Comparison of ENCODE assay signal across 12 mouse cellular contexts in the genomic region with DNA sequence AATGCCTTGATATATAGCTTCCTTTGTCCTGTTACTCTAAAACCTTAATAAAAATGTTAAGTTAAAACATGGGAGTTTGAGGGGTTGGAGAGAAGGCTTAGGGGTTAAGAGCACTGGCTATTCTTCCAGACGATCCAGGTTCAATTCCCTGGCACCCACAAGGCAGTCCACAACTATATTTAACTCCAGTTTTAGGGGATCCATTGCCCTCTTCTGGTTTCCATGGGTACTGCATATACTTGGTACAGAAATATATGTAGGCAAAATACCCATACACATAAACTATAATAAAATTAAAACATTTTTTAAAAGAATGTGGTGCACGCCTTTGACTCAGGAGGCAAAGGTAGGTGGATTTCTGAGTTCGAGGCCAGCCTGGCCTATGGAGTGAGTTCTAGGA. TPM values are rescaled to one million over a fixed set of nuclear protein-coding genes. Genes with fewer than 3 reads are reported as not detected.
DNase-seq lines count a peak whose midpoint lies in the region; ATAC-seq and TF ChIP-seq lines count a peak whose summit lies in the region.
"Had no signal": no experiment of that assay in that cellular context is flagged by ENCODE, and none has a peak within 500 bp of the region (broad histone marks: within the 10 kb centered on the region; RNA-seq: fewer than 3 reads in every experiment).

No protein-coding gene starts in this region.

- H3K4me1 ChIP-seq in forebrain, postnatal 0 days (ENCODE audit: insufficient read depth): no peaks in the 10 kb centered on the region
- peaks cover 10% of the 10 kb centered on the region for H3K4me1 ChIP-seq in forebrain, embryonic 15.5 days
- H3K4me1 ChIP-seq in liver, postnatal 0 days (ENCODE audit: insufficient read depth): no peaks in the 10 kb centered on the region
- no peaks in the 10 kb centered on the region for H3K4me1 ChIP-seq in liver, embryonic 11.5 days (replicated peaks; ENCODE audit: control insufficient read depth, insufficient read depth, low read length)
- no peaks in the 10 kb centered on the region for H3K4me1 ChIP-seq in MEL (ENCODE audit: control insufficient read depth in 1 of 2, insufficient read depth in 2 of 2, low read length in 2 of 2)
- H3K4me1 ChIP-seq: heart, embryonic 13.5 days had no signal

- no peak for DNase-seq in forebrain, postnatal 0 days
- no peak for DNase-seq in liver, postnatal 0 days
- no peak for DNase-seq in liver, embryonic 11.5 days (ENCODE audit: low spot score)
- peak; percentile 54 for DNase-seq in MEL (ENCODE audit: low read depth, low spot score)
- DNase-seq in lung, postnatal 36 days: peak; percentile 63
- DNase-seq in urinary bladder, postnatal 4 days (ENCODE audit: low spot score in 2 of 2): no peak
- no peak for DNase-seq in Muller cell, postnatal 12 days (ENCODE audit: inconsistent ontology term)
- DNase-seq: embryo, embryonic 11 days had no signal

- no peak for ATAC-seq in forebrain, postnatal 0 days
- ATAC-seq in forebrain, embryonic 15.5 days (replicated peaks): no peak
- ATAC-seq in liver, postnatal 0 days: no peak
- no peak for ATAC-seq in liver, embryonic 11.5 days (replicated peaks; ENCODE audit: low FRiP score)

- H3K9me3 ChIP-seq in forebrain, postnatal 0 days (ENCODE audit: low read length): no peaks in the 10 kb centered on the region
- H3K9me3 ChIP-seq in forebrain, embryonic 15.5 days: no peaks in the 10 kb centered on the region
- H3K9me3 ChIP-seq in liver, postnatal 0 days (ENCODE audit: low read length): no peaks in the 10 kb centered on the region
- H3K9me3 ChIP-seq in liver, embryonic 11.5 days (ENCODE audit: control insufficient read depth, low read length): no peaks in the 10 kb centered on the region
- H3K9me3 ChIP-seq in MEL (replicated peaks; ENCODE audit: insufficient read depth, low read length): no peaks in the 10 kb centered on the region
- H3K9me3 ChIP-seq: forebrain, embryonic 12.5 days; heart, embryonic 13.5 days; neural tube, embryonic 15.5 days had no signal

- H3K36me3 ChIP-seq in forebrain, postnatal 0 days (ENCODE audit: insufficient read depth): no peaks in the 10 kb centered on the region
- no peaks in the 10 kb centered on the region for H3K36me3 ChIP-seq in forebrain, embryonic 15.5 days
- no peaks in the 10 kb centered on the region for H3K36me3 ChIP-seq in liver, postnatal 0 days (replicated peaks; ENCODE audit: insufficient read depth, low read length)
- H3K36me3 ChIP-seq in liver, embryonic 11.5 days (ENCODE audit: control insufficient read depth, insufficient read depth, low read length): no peaks in the 10 kb centered on the region
- H3K36me3 ChIP-seq in MEL (ENCODE audit: control insufficient read depth in 1 of 2, insufficient read depth in 2 of 2, low read length in 2 of 2): no peaks in the 10 kb centered on the region
- H3K36me3 ChIP-seq: forebrain, embryonic 12.5 days; heart, embryonic 13.5 days; neural tube, embryonic 15.5 days had no signal

- no peaks in the 10 kb centered on the region for H3K79me2 ChIP-seq in MEL (ENCODE audit: control insufficient read depth, insufficient read depth, low read length, poor library complexity)

- no peaks in the 10 kb centered on the region for H3K27me3 ChIP-seq in forebrain, postnatal 0 days (ENCODE audit: insufficient read depth, low read length)
- H3K27me3 ChIP-seq in forebrain, embryonic 15.5 days: no peaks in the 10 kb centered on the region
- no peaks in the 10 kb centered on the region for H3K27me3 ChIP-seq in liver, postnatal 0 days (ENCODE audit: insufficient read depth, low read length)
- H3K27me3 ChIP-seq in liver, embryonic 11.5 days (replicated peaks; ENCODE audit: control insufficient read depth, insufficient read depth, low read length): no peaks in the 10 kb centered on the region
- H3K27me3 ChIP-seq in MEL (ENCODE audit: control insufficient read depth in 1 of 2, insufficient read depth in 2 of 2, low read length in 2 of 2): no peaks in the 10 kb centered on the region
- H3K27me3 ChIP-seq: forebrain, embryonic 12.5 days; heart, embryonic 13.5 days; neural tube, embryonic 15.5 days had no signal

- peak; percentile 67 for TF ChIP-seq RAD21 in MEL (IDR thresholded peaks at IDR 0.05; ENCODE audit: low read depth, low read length)

- H3K4me3 ChIP-seq in forebrain, postnatal 0 days (ENCODE audit: low read depth, low read length): no peak overlapping the region
- no peak overlapping the region for H3K4me3 ChIP-seq in forebrain, embryonic 15.5 days
- no peak overlapping the region for H3K4me3 ChIP-seq in liver, postnatal 0 days (ENCODE audit: low read depth, low read length)
- H3K4me3 ChIP-seq in liver, embryonic 11.5 days (ENCODE audit: low read depth, low read length): no peak overlapping the region
- H3K4me3 ChIP-seq in MEL (ENCODE audit: control insufficient read depth in 1 of 2, insufficient read depth in 1 of 2, low read depth in 2 of 2, low read length in 2 of 2): no peak overlapping the region
- H3K4me3 ChIP-seq: forebrain, embryonic 12.5 days; heart, embryonic 13.5 days; neural tube, embryonic 15.5 days had no signal

- 89% methylated on average over 3 of the region's 3 CpGs for WGBS in forebrain, postnatal 0 days
- WGBS in forebrain, embryonic 15.5 days: 88% methylated on average over 3 of the region's 3 CpGs
- 68% methylated on average over 3 of the region's 3 CpGs for WGBS in liver, postnatal 0 days (ENCODE audit: insufficient replicate concordance)
- 71% methylated on average over 3 of the region's 3 CpGs for WGBS in liver, embryonic 11.5 days

- no peak overlapping the region for H3K27ac ChIP-seq in forebrain, postnatal 0 days (ENCODE audit: low read depth, low read length)
- H3K27ac ChIP-seq in forebrain, embryonic 15.5 days (replicated peaks): no peak overlapping the region
- no peak overlapping the region for H3K27ac ChIP-seq in liver, postnatal 0 days (ENCODE audit: low read depth)
- no peak overlapping the region for H3K27ac ChIP-seq in liver, embryonic 11.5 days (ENCODE audit: low read depth, low read length)
- H3K27ac ChIP-seq in MEL (ENCODE audit: control insufficient read depth, low read depth, low read length): no peak overlapping the region
- H3K27ac ChIP-seq: forebrain, embryonic 12.5 days; heart, embryonic 13.5 days; neural tube, embryonic 15.5 days had no signal

- TF ChIP-seq CTCF in forebrain, postnatal 0 days (IDR thresholded peaks at IDR 0.05; ENCODE audit: low read depth): 0 out of 2 replicates have a peak, but pooled peaks have one; percentile 6
- TF ChIP-seq CTCF in liver, postnatal 0 days (IDR thresholded peaks at IDR 0.05; ENCODE audit: low read depth): peak; percentile 50
- TF ChIP-seq CTCF in MEL (IDR thresholded peaks at IDR 0.05 in 2 of 3, conservative IDR thresholded peaks at IDR 0.05 in 1 of 3; ENCODE audit: control insufficient read depth in 1 of 3, insufficient read depth in 1 of 3, low read depth in 2 of 3, low read length in 3 of 3, poor library complexity in 1 of 3, severe bottlenecking in 1 of 3): peak; percentile 3 to 54 (median 18); a peak in 2 of 6 replicates

- no peak overlapping the region for H3K4me2 ChIP-seq in forebrain, postnatal 0 days (ENCODE audit: low read depth)
- no peak overlapping the region for H3K4me2 ChIP-seq in forebrain, embryonic 15.5 days (replicated peaks)
- H3K4me2 ChIP-seq in liver, postnatal 0 days (ENCODE audit: low read depth, low read length): no peak overlapping the region
- no peak overlapping the region for H3K4me2 ChIP-seq in liver, embryonic 11.5 days
- H3K4me2 ChIP-seq: forebrain, embryonic 12.5 days; heart, embryonic 13.5 days; neural tube, embryonic 15.5 days had no signal

- TF ChIP-seq POLR2A in MEL (IDR thresholded peaks at IDR 0.05; ENCODE audit: control insufficient read depth in 1 of 2, insufficient read depth in 1 of 2, low read depth in 1 of 2, low read length in 2 of 2, poor library complexity in 1 of 2): no peak

- TF ChIP-seq EP300 in liver, postnatal 0 days (IDR thresholded peaks at IDR 0.05; ENCODE audit: low read depth): no peak
- no peak for TF ChIP-seq EP300 in MEL (IDR thresholded peaks at IDR 0.05; ENCODE audit: low read depth in 1 of 2, low read length in 2 of 2)

- H3K9ac ChIP-seq in forebrain, postnatal 0 days: no peak overlapping the region
- H3K9ac ChIP-seq in forebrain, embryonic 15.5 days (replicated peaks): no peak overlapping the region
- H3K9ac ChIP-seq in liver, postnatal 0 days (replicated peaks): no peak overlapping the region
- no peak overlapping the region for H3K9ac ChIP-seq in liver, embryonic 11.5 days (ENCODE audit: low read depth, low read length)
- H3K9ac ChIP-seq in MEL (ENCODE audit: control insufficient read depth, low read depth, low read length, poor library complexity, severe bottlenecking): no peak overlapping the region
- H3K9ac ChIP-seq: forebrain, embryonic 12.5 days; heart, embryonic 13.5 days; neural tube, embryonic 15.5 days had no signal

RNA-seq across cellular contexts. Expression of a gene that starts 44.9 kb away (rescaled TPM):
- 106 and 126 TPM in 2 replicates for total RNA-seq in forebrain, postnatal 0 days (2014; rRNA removed)
- polyA plus RNA-seq in forebrain, postnatal 0 days (2015; fragmentation: Nextera tagmentation; extraction: Ambion mirVana): 13.7 and 26.0 TPM in 2 replicates
- 53.8 and 55.5 TPM in 2 replicates for polyA plus RNA-seq in forebrain, embryonic 15.5 days (2015; fragmentation: Nextera tagmentation; extraction: Ambion mirVana)
- polyA plus RNA-seq in liver, postnatal 0 days (2015; fragmentation: Nextera tagmentation; extraction: Ambion mirVana): 19.5 and 21.2 TPM in 2 replicates
- 75.9 and 78.1 TPM in 2 replicates for polyA plus RNA-seq in liver, embryonic 11.5 days (2014; fragmentation: Nextera tagmentation; extraction: Ambion mirVana)
- total RNA-seq in MEL (2012; rRNA removed): 94.3 and 116 TPM in 2 replicates
- polyA plus RNA-seq in MEL (2012; ENCODE audit: insufficient read depth in 1 of 2, insufficient read length in 2 of 2, low read depth in 1 of 2, low replicate concordance in 2 of 2, missing spikeins in 1 of 2): 100 to 1,000 TPM; 133 to 134 TPM

RNA-seq across cellular contexts. Expression of a gene that starts 45.5 kb away (rescaled TPM):
- 2.3 and 3.1 TPM in 2 replicates for total RNA-seq in forebrain, postnatal 0 days (2014; rRNA removed)
- 10.8 and 11.8 TPM in 2 replicates for polyA plus RNA-seq in forebrain, postnatal 0 days (2015; fragmentation: Nextera tagmentation; extraction: Ambion mirVana)
- 4.4 and 6.5 TPM in 2 replicates for polyA plus RNA-seq in forebrain, embryonic 15.5 days (2015; fragmentation: Nextera tagmentation; extraction: Ambion mirVana)
- polyA plus RNA-seq in liver, postnatal 0 days (2015; fragmentation: Nextera tagmentation; extraction: Ambion mirVana): 12.6 and 16.4 TPM in 2 replicates
- 10.2 and 10.4 TPM in 2 replicates for polyA plus RNA-seq in liver, embryonic 11.5 days (2014; fragmentation: Nextera tagmentation; extraction: Ambion mirVana)
- total RNA-seq in MEL (2012; rRNA removed): 1.4 and 2.5 TPM in 2 replicates
- 1 to 10 TPM in 1 of 2 experiments, not detected in 1; 2.9 TPM for polyA plus RNA-seq in MEL (2012; ENCODE audit: insufficient read depth in 1 of 2, insufficient read length in 2 of 2, low read depth in 1 of 2, low replicate concordance in 2 of 2, missing spikeins in 1 of 2)

RNA-seq across cellular contexts. Expression of a gene that starts 49.8 kb away (rescaled TPM):
- total RNA-seq in forebrain, postnatal 0 days (2014; rRNA removed): 11.5 and 23.2 TPM in 2 replicates
- 10.6 and 15.7 TPM in 2 replicates for polyA plus RNA-seq in forebrain, postnatal 0 days (2015; fragmentation: Nextera tagmentation; extraction: Ambion mirVana)
- polyA plus RNA-seq in forebrain, embryonic 15.5 days (2015; fragmentation: Nextera tagmentation; extraction: Ambion mirVana): 9.0 and 9.2 TPM in 2 replicates
- polyA plus RNA-seq in liver, postnatal 0 days (2015; fragmentation: Nextera tagmentation; extraction: Ambion mirVana): 0.05 TPM in 1 of 2 replicates, not detected in the other
- 0.08 TPM in 1 of 2 replicates, not detected in the other for polyA plus RNA-seq in liver, embryonic 11.5 days (2014; fragmentation: Nextera tagmentation; extraction: Ambion mirVana)
- not detected in 2 replicates for total RNA-seq in MEL (2012; rRNA removed)
- not detected for polyA plus RNA-seq in MEL (2012; ENCODE audit: insufficient read depth in 1 of 2, insufficient read length in 2 of 2, low read depth in 1 of 2, low replicate concordance in 2 of 2, missing spikeins in 1 of 2)

Comparison
In these comparisons a context has a peak if more than half of its experiments do, and no peak if none do; other contexts are left out.
1. DNase-seq: peak in MEL (single experiment) and lung, postnatal 36 days (single experiment); none in forebrain, postnatal 0 days (single experiment), liver, postnatal 0 days (single experiment), liver, embryonic 11.5 days (single experiment), urinary bladder, postnatal 4 days (0 of 2) and Muller cell, postnatal 12 days (single experiment).
2. Peak in every context shown above with its lines, with median percentiles within 50 percentile points of each other: CTCF ChIP-seq.